Mouse (Mus musculus) liver, embryonic 12.5 days (tissue): Measurements from ENCODE around the gene Tsg101. TPM values are rescaled to one million over a fixed set of nuclear protein-coding genes. Genes with fewer than 3 reads are reported as not detected.

ENCODE experiments used
- ATAC-seq: fragments of 200-750 bp; cut with Nextera tagmentation; 2 replicates; pipeline ENCODE4 v1.8.0; 2017; ENCODE audit warnings: moderate number of reproducible peaks, mild to moderate bottlenecking, moderate library complexity
- H3K27ac ChIP-seq: fragments of 300-500 bp; sonication (generic); 2 replicates; pipeline ENCODE4 v1.5.1; 2016; ENCODE audit warnings: mild to moderate bottlenecking
- H3K27me3 ChIP-seq: fragments of 300-500 bp; sonication (generic); replicated peaks from 2 replicates; pipeline ENCODE4 v1.6.1; 2016; ENCODE audit warnings: mild to moderate bottlenecking, moderate library complexity
- H3K36me3 ChIP-seq: fragments of 300-500 bp; sonication (generic); 2 replicates; pipeline ENCODE4 v1.6.1; 2016; ENCODE audit warnings: mild to moderate bottlenecking, moderate library complexity
- H3K4me1 ChIP-seq: fragments of 300-500 bp; sonication (generic); 2 replicates; pipeline ENCODE4 v1.6.1; 2016
- H3K4me2 ChIP-seq: fragments of 300-500 bp; sonication (generic); 2 replicates; pipeline ENCODE4 v1.6.1; 2016; ENCODE audit warnings: mild to moderate bottlenecking, moderate library complexity
- H3K4me3 ChIP-seq: fragments of 300-500 bp; sonication (generic); 2 replicates; pipeline ENCODE4 v1.5.1; 2016; ENCODE audit warnings: mild to moderate bottlenecking, moderate library complexity
- H3K9ac ChIP-seq: fragments of 300-500 bp; sonication (generic); 2 replicates; pipeline ENCODE4 v1.6.1; 2016; ENCODE audit warnings: mild to moderate bottlenecking, moderate library complexity
- H3K9me3 ChIP-seq: fragments of 300-500 bp; sonication (generic); replicated peaks from 2 replicates; pipeline ENCODE4 v1.6.1; 2016; ENCODE audit warnings: mild to moderate bottlenecking, moderate library complexity
- WGBS: fragments of 180-500 bp; shearing (Covaris S2); methylation state at CpG from one replicate; pipeline ENCODE4 v1.1.7; 2016; ENCODE audit not compliant: insufficient replicate concordance; 5-methylcytosine and 5-hydroxymethylcytosine counted together
- polyA plus RNA-seq: library from polyadenylated mRNA; unstranded; fragments of >200 nt; fragmentation: Nextera tagmentation; extraction: Ambion mirVana; gene quantifications from 2 replicates; pipeline ENCODE4 v1.2.1, GENCODE M21; 2016

Gene Tsg101
- polyA plus RNA-seq, 1 experiment from 2014 or later: 84.7 TPM

DNA sequence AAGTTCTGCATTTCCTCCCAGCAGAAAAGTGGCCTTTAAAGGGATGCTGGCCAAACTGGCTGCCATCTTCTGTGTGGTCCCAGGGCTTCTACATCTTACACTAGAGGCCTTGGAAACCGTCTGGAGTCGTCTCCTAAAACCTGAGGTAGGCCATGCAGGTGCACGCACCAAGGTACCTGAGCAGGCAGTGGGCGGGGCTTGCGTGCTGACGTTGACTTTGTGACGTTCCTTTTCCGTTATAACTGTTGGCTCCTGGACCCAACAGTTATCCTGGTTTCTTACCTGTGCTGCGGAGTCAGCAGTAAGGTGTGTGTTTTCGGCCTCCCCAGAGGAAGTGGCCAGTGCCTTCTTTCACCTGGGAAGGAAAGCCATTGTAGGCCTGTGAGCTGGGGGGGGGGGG, 58.8 kb downstream of the Tsg101 start, which contains the start of gene Ldhc:
Gene Ldhc, plus strand, starts transcription at position 208 of the 400 bp plus-strand sequence.
- Histone ChIP-seq H3K9ac (no peak within 1 kb of the TSS), H3K9me3 (no peaks in the 10 kb centered on the region), H3K4me3 (no peak within 1 kb of the TSS), H3K27me3 (no peaks in the 10 kb centered on the region), H3K4me1 (no peaks in the 10 kb centered on the region), H3K36me3 (peaks cover 7% of the 10 kb centered on the region), H3K27ac (no peak within 1 kb of the TSS), H3K4me2 (no peak within 1 kb of the TSS)
- 39% methylated on average over 10 of the region's 10 CpGs for WGBS
- no peak for ATAC-seq

- no peaks in the 10 kb centered on the region for H3K27me3 ChIP-seq
Measured at GRCm38 (mm10) chr7:46859031-46859430, 60.7 kb downstream of the Tsg101 start.

GRCm38 (mm10) chr7:46857436-46857835, 62.3 kb downstream of the Tsg101 start:
- peaks cover 43% of the 10 kb centered on the region for H3K36me3 ChIP-seq
- H3K4me3 ChIP-seq: no peak overlapping the region
- no peaks in the 10 kb centered on the region for H3K4me1 ChIP-seq
- H3K9ac ChIP-seq: no peak overlapping the region
- no peak overlapping the region for H3K4me2 ChIP-seq
- H3K9me3 ChIP-seq: no peaks in the 10 kb centered on the region
- WGBS: 72% methylated on average over 9 of the region's 9 CpGs
- ATAC-seq: no peak
- no peak overlapping the region for H3K27ac ChIP-seq
- no peaks in the 10 kb centered on the region for H3K27me3 ChIP-seq

More at GRCm38 (mm10) chr7:46859031-46859430, 60.7 kb downstream of the Tsg101 start:
- H3K27ac ChIP-seq: no peak overlapping the region
- H3K9me3 ChIP-seq: no peaks in the 10 kb centered on the region
- no peak overlapping the region for H3K4me2 ChIP-seq
- no peak overlapping the region for H3K4me3 ChIP-seq
- peaks cover 27% of the 10 kb centered on the region for H3K36me3 ChIP-seq
- H3K4me1 ChIP-seq: no peaks in the 10 kb centered on the region
- no peak overlapping the region for H3K9ac ChIP-seq
- 43% methylated on average over 6 of the region's 6 CpGs for WGBS
- ATAC-seq: no peak

DNA sequence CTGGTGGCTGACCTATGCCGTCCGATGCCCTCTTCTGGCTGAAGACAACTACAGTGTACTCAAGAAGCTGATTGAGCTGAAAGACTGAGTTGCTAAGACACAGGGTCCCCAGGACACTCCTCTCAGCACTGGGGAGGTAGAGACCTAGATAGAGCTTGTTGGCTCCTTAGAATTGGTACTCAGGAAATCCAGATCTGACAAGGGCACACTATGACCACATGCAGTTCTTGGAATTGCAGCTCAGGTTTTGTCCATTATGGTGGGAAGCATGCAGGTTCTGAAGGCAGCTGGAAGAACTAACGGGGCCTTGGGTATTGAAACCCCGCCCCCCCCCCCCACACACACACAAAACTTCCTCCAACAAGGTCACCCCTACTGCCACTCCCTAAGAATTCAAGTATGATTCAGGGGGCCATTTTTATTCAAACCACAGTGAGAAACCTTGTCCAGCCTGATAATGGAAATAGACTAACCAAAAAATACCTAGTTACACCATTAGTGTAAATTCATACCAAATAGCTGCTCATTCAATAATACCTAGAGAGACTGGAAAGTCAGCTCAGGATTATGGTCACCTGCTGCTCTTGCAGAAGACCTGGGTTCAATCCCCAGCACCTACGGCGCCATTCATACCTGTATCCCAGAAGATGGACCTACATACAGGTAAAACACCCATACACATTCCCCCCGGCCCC, 63.8 kb downstream of the Tsg101 start:
- Histone ChIP-seq H3K27ac (no peak overlapping the region), H3K9ac (no peak overlapping the region), H3K27me3 (no peaks in the 10 kb centered on the region), H3K4me3 (no peak overlapping the region), H3K9me3 (no peaks in the 10 kb centered on the region), H3K36me3 (peaks cover 57% of the 10 kb centered on the region), H3K4me2 (no peak overlapping the region), H3K4me1 (no peaks in the 10 kb centered on the region)
- peak; percentile 28; the same call in 1 of the 2 replicates for ATAC-seq
- 55% methylated on average over 7 of the region's 7 CpGs for WGBS

DNA sequence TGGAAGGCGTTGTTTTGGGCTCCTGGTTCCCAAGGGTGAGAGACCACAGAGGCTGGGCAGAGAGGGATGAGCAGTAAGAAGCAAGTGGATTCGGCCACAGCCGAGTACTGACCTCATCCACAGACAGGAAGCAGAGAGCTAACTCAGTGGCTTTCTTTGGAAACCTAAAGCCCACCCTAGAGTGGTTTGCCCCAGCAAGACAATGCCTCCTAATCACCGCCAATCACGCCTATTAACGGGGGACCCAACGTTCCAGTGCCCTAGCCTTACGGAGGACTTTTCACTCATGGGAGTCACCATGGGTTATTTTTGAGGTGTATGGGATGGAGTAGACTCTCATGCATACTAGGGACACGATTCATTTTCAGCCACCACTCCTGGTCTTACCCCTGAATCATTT, 66.4 kb downstream of the Tsg101 start:
- WGBS: 83% methylated on average over 9 of the region's 9 CpGs
- Histone ChIP-seq H3K4me2 (no peak overlapping the region), H3K4me1 (peaks cover 9% of the 10 kb centered on the region), H3K9me3 (no peaks in the 10 kb centered on the region), H3K4me3 (no peak overlapping the region), H3K27me3 (no peaks in the 10 kb centered on the region), H3K27ac (no peak overlapping the region), H3K9ac (no peak overlapping the region), H3K36me3 (peaks cover 84% of the 10 kb centered on the region)
- no peak for ATAC-seq

DNA sequence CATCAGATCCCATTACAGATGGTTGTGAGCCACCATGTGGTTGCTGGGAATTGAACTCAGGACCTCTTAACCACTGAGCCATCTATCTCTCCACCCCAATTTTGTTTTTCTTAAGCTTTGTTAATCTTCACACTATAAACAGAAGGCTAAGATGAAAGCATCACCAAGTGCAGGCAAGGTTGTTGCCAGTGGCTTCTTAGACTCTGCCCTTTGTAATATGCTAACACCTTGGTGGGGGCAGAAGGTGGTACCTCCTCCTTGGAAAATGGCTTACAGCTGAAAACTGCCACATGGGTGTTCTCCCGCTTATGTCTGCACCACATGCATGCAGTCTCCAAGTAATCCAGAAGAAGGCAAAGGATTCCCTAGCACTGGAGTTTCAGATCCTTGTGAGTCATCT, 67.1 kb downstream of the Tsg101 start:
- Histone ChIP-seq H3K9ac (no peak overlapping the region), H3K36me3 (peaks cover 91% of the 10 kb centered on the region), H3K9me3 (no peaks in the 10 kb centered on the region), H3K27me3 (no peaks in the 10 kb centered on the region), H3K4me3 (no peak overlapping the region), H3K4me1 (peaks cover 16% of the 10 kb centered on the region), H3K27ac (no peak overlapping the region), H3K4me2 (no peak overlapping the region)
- ATAC-seq: no peak
- WGBS: 71% methylated on average over 1 of the region's 1 CpGs

GRCm38 (mm10) chr7:46851026-46851425, 68.7 kb downstream of the Tsg101 start:
- no peak overlapping the region for H3K27ac ChIP-seq
- ATAC-seq: no peak
- H3K9ac ChIP-seq: no peak overlapping the region
- peaks cover 86% of the 10 kb centered on the region for H3K36me3 ChIP-seq
- WGBS: 77% methylated on average over 7 of the region's 7 CpGs
- H3K4me1 ChIP-seq: peaks cover 27% of the 10 kb centered on the region
- H3K4me2 ChIP-seq: no peak overlapping the region
- no peaks in the 10 kb centered on the region for H3K27me3 ChIP-seq
- H3K9me3 ChIP-seq: no peaks in the 10 kb centered on the region
- H3K4me3 ChIP-seq: no peak overlapping the region

GRCm38 (mm10) chr7:46849287-46849686, 70.5 kb downstream of the Tsg101 start:
- Histone ChIP-seq H3K4me3 (no peak overlapping the region), H3K27me3 (no peaks in the 10 kb centered on the region), H3K4me2 (no peak overlapping the region), H3K27ac (no peak overlapping the region), H3K4me1 (peaks cover 39% of the 10 kb centered on the region), H3K9ac (no peak overlapping the region), H3K36me3 (peaks cover 69% of the 10 kb centered on the region), H3K9me3 (no peaks in the 10 kb centered on the region)
- ATAC-seq: no peak
- WGBS: 75% methylated on average over 5 of the region's 5 CpGs

DNA sequence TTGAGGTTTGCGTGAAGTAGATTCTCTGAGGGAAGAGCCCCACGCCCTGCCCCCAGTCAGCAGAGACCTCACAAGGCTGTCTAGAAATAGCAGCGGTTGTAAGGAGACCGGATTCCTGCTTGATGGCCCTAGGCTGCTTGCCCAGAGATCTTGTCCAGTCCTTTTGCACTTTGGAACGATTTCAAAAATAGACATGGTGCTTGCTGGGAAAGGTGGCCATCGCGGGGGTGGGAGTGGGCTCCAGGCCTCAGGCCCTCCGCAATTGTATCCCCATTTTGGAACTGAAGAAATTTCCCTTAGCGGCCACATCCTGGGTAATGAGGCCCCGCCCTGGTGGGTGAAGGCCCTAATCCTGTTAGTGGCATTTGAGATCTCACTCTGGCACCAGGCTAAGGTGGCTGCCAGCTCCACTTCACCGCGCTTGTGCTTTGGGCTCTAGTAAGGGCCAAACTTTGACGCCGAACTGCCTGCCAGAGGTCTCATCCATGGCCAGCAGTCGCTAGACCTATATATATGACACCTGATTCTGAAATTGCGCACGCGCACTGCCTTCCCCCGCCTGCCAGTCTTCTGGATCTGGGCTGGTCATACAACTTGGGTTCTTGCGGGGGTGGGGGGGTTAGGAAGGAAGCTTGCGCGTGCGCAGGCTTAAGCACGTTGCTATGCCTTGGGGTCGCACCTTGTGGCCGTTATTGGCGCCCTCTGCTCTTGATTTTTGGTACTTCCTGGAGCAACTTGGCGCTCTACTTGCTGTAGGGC, 73.1 kb downstream of the Tsg101 start:
- peak; percentile 56 for ATAC-seq
- Histone ChIP-seq H3K36me3 (peaks cover 43% of the 10 kb centered on the region), H3K4me3 (peak overlapping the region; percentile 83), H3K27ac (peak overlapping the region; percentile 88), H3K9me3 (no peaks in the 10 kb centered on the region), H3K27me3 (no peaks in the 10 kb centered on the region), H3K4me1 (peaks cover 53% of the 10 kb centered on the region), H3K4me2 (peak overlapping the region; percentile 99), H3K9ac (peak overlapping the region; percentile 91)
- 2% methylated on average over 28 of the region's 28 CpGs for WGBS

- ATAC-seq: peak; percentile 9
- Histone ChIP-seq H3K9me3 (no peaks in the 10 kb centered on the region), H3K9ac (peak overlapping the region; percentile 91), H3K4me2 (peak overlapping the region; percentile 99), H3K36me3 (peaks cover 36% of the 10 kb centered on the region), H3K4me3 (peak overlapping the region; percentile 83), H3K4me1 (peaks cover 59% of the 10 kb centered on the region), H3K27ac (peak overlapping the region; percentile 88), H3K27me3 (no peaks in the 10 kb centered on the region)
- under 1% methylated on average over 36 of the region's 36 CpGs for WGBS
Measured at GRCm38 (mm10) chr7:46845978-46846485, 73.7 kb downstream of the Tsg101 start.

GRCm38 (mm10) chr7:46845211-46845977, 74.4 kb downstream of the Tsg101 start:
- Histone ChIP-seq H3K4me2 (peak overlapping the region; percentile 99), H3K27me3 (no peaks in the 10 kb centered on the region), H3K9me3 (no peaks in the 10 kb centered on the region), H3K4me3 (peak overlapping the region; percentile 83), H3K4me1 (peaks cover 65% of the 10 kb centered on the region), H3K36me3 (peaks cover 30% of the 10 kb centered on the region), H3K9ac (peak overlapping the region; percentile 91), H3K27ac (peak overlapping the region; percentile 88)
- under 1% methylated on average over 51 of the region's 51 CpGs for WGBS
- peak; percentile 78 for ATAC-seq
